ENCODE assay signal across 9 mouse cellular contexts in the genomic region with DNA sequence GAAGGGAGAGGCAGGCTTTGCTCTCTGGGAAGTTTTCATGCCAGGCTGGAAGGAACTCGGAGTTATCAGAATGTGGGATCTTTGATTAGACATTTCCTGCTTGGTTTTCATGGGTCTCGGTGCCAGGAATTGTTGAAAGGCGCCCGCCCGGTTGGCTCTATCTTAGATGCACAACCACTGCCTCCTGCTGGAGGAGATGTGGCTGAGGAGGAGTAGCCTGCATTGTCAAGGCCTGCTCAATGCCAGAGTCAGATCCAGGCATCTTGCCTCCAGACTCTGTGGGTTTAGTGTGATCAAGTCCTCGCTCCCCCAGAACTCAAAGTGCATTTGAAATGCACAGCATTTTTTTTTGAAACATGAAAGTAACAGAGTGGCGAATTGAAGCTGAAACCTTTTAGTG.
A peak's percentile ranks its signal among the peaks of the same experiment; 100 is the strongest.
DNase-seq lines count a peak whose midpoint lies in the region; ATAC-seq and TF ChIP-seq lines count a peak whose summit lies in the region.
"Had no signal": no experiment of that assay in that cellular context is flagged by ENCODE, and none has a peak within 500 bp of the region (broad histone marks: within the 10 kb centered on the region; RNA-seq: fewer than 3 reads in every experiment).

No protein-coding gene starts in this region.

- WGBS in midbrain, postnatal 0 days: 73% methylated on average over 7 of the region's 7 CpGs
- WGBS in midbrain, embryonic 16.5 days: 77% methylated on average over 7 of the region's 7 CpGs
- WGBS in embryonic facial prominence, embryonic 14.5 days: 53% methylated on average over 7 of the region's 7 CpGs
- WGBS in lung, adult 2 months: 29% methylated on average over 7 of the region's 7 CpGs

- no peak overlapping the region for H3K9ac ChIP-seq in midbrain, postnatal 0 days (replicated peaks; ENCODE audit: low read length, poor library complexity, severe bottlenecking)
- no peak overlapping the region for H3K9ac ChIP-seq in midbrain, embryonic 16.5 days (ENCODE audit: low read depth, low read length)
- H3K9ac ChIP-seq in embryonic facial prominence, embryonic 14.5 days (ENCODE audit: low read depth, low read length): no peak overlapping the region

- H3K4me1 ChIP-seq in midbrain, postnatal 0 days (ENCODE audit: insufficient read depth, low read length): no peaks in the 10 kb centered on the region
- H3K4me1 ChIP-seq in midbrain, embryonic 16.5 days (ENCODE audit: control insufficient read depth, insufficient read depth, low read length): no peaks in the 10 kb centered on the region
- H3K4me1 ChIP-seq in embryonic facial prominence, embryonic 14.5 days (ENCODE audit: control insufficient read depth, insufficient read depth, low read length): no peaks in the 10 kb centered on the region
- peaks cover 4% of the 10 kb centered on the region; the same call in 1 of the 2 replicates for H3K4me1 ChIP-seq in lung, adult 2 months (ENCODE audit: control insufficient read depth, insufficient read depth, low read length)

- H3K4me2 ChIP-seq in midbrain, postnatal 0 days (ENCODE audit: low read depth, low read length, poor library complexity, severe bottlenecking): no peak overlapping the region
- no peak overlapping the region for H3K4me2 ChIP-seq in midbrain, embryonic 16.5 days (ENCODE audit: low read length)
- H3K4me2 ChIP-seq in embryonic facial prominence, embryonic 14.5 days (ENCODE audit: low read depth, low read length): no peak overlapping the region

- H3K36me3 ChIP-seq in midbrain, postnatal 0 days (ENCODE audit: insufficient read depth, low read length): no peaks in the 10 kb centered on the region
- H3K36me3 ChIP-seq in midbrain, embryonic 16.5 days (ENCODE audit: control insufficient read depth, insufficient read depth, low read length): no peaks in the 10 kb centered on the region
- H3K36me3 ChIP-seq in embryonic facial prominence, embryonic 14.5 days (ENCODE audit: control insufficient read depth, insufficient read depth, low read length): peaks cover 25% of the 10 kb centered on the region

- H3K4me3 ChIP-seq in midbrain, postnatal 0 days (ENCODE audit: low read depth, low read length): no peak overlapping the region
- H3K4me3 ChIP-seq in midbrain, embryonic 16.5 days (ENCODE audit: low read depth, low read length): no peak overlapping the region
- H3K4me3 ChIP-seq in embryonic facial prominence, embryonic 14.5 days (ENCODE audit: low read depth, low read length): no peak overlapping the region
- no peak overlapping the region for H3K4me3 ChIP-seq in lung, adult 2 months (replicated peaks; ENCODE audit: extremely low read depth, low read depth, low read length)
- H3K4me3 ChIP-seq: myocyte had no signal

- no peaks in the 10 kb centered on the region for H3K9me3 ChIP-seq in midbrain, postnatal 0 days (ENCODE audit: low read length)
- no peaks in the 10 kb centered on the region for H3K9me3 ChIP-seq in midbrain, embryonic 16.5 days (replicated peaks; ENCODE audit: control insufficient read depth, low read length, poor library complexity, severe bottlenecking)
- no peaks in the 10 kb centered on the region for H3K9me3 ChIP-seq in embryonic facial prominence, embryonic 14.5 days (ENCODE audit: control insufficient read depth, low read length)

- DNase-seq in adrenal gland, adult (ENCODE audit: inconsistent age in 2 of 2, low spot score in 1 of 2): peak; percentile 9 to 50
- DNase-seq in adrenal gland, adult 18-20 months (ENCODE audit: low spot score in 2 of 2): no peak
- peak; percentile 5 for DNase-seq in midbrain, postnatal 0 days (ENCODE audit: low spot score)
- peak; percentile 58 for DNase-seq in embryonic facial prominence, embryonic 14.5 days (ENCODE audit: low spot score)
- peak; percentile 57 for DNase-seq in lung, adult 2 months
- DNase-seq in neural tube, embryonic 10.5 days (ENCODE audit: extremely low spot score, low spot score): no peak

- no peaks in the 10 kb centered on the region for H3K27me3 ChIP-seq in midbrain, postnatal 0 days (ENCODE audit: insufficient read depth, low read length)
- no peaks in the 10 kb centered on the region for H3K27me3 ChIP-seq in midbrain, embryonic 16.5 days (ENCODE audit: control insufficient read depth, insufficient read depth, low read depth, low read length)
- no peaks in the 10 kb centered on the region for H3K27me3 ChIP-seq in embryonic facial prominence, embryonic 14.5 days (replicated peaks; ENCODE audit: control insufficient read depth, insufficient read depth, low read length)

- peak; percentile 43 for TF ChIP-seq CTCF in midbrain, postnatal 0 days (IDR thresholded peaks at IDR 0.05)
- peak; percentile 83 for TF ChIP-seq CTCF in lung, adult 2 months (IDR thresholded peaks at IDR 0.05; ENCODE audit: insufficient read depth, low read length)

- TF ChIP-seq POLR2A in lung, adult 2 months (IDR thresholded peaks at IDR 0.05; ENCODE audit: borderline replicate concordance, extremely low read depth, low read depth, low read length): no peak

- no peak for ATAC-seq in midbrain, postnatal 0 days (ENCODE audit: low FRiP score)
- ATAC-seq in midbrain, embryonic 16.5 days: no peak
- peak; percentile 37; the same call in 1 of the 2 replicates for ATAC-seq in embryonic facial prominence, embryonic 14.5 days (ENCODE audit: low read depth)
- ATAC-seq in cerebellum, adult (ENCODE audit: insufficient number of reproducible peaks, low FRiP score, low TSS enrichment): no peak

- no peak overlapping the region for H3K27ac ChIP-seq in midbrain, postnatal 0 days (ENCODE audit: low read depth, low read length)
- no peak overlapping the region for H3K27ac ChIP-seq in midbrain, embryonic 16.5 days (ENCODE audit: low read length)
- H3K27ac ChIP-seq in embryonic facial prominence, embryonic 14.5 days (replicated peaks; ENCODE audit: low read depth, low read length): no peak overlapping the region

Comparison
In these comparisons a context has a peak if more than half of its experiments do, and no peak if none do; other contexts are left out.
1. DNase-seq: peak in adrenal gland, adult (2 of 2), midbrain, postnatal 0 days (single experiment), embryonic facial prominence, embryonic 14.5 days (single experiment) and lung, adult 2 months (single experiment); none in adrenal gland, adult 18-20 months (0 of 2) and neural tube, embryonic 10.5 days (single experiment).